Comparison of ENCODE assay signal across 23 mouse cellular contexts in the genomic region with DNA sequence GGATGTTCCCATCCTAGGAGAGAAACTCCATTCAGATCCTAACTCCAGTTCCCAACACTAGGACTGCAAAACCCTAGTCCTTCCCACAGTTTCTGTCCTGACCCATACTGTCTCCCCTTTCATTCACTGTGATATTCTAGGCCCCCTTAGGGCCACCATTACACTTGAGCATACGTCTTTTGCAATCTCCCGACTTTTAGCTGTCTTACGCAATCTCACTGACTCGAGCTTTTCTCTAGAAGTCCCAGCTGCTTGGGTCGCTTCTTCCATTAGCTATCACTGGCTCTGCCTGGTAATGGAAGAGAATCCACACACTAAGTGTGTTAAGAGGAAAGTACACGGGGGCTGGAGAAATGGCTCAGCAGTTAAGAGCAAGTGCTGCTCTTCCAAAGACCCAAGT. TPM values are rescaled to one million over a fixed set of nuclear protein-coding genes. Genes with fewer than 3 reads are reported as not detected.
DNase-seq lines count a peak whose midpoint lies in the region; ATAC-seq and TF ChIP-seq lines count a peak whose summit lies in the region.
"Had no signal": no experiment of that assay in that cellular context is flagged by ENCODE, and none has a peak within 500 bp of the region (broad histone marks: within the 10 kb centered on the region; RNA-seq: fewer than 3 reads in every experiment).

No protein-coding gene starts in this region.

- no peak for ATAC-seq in lung, embryonic 14.5 days (ENCODE audit: insufficient read depth)
- ATAC-seq: CD4-positive, CD25-positive, alpha-beta regulatory T cell, adult 4 months; forebrain, embryonic 15.5 days; intestine, embryonic 16.5 days had no signal

- H3K9me3 ChIP-seq in lung, embryonic 14.5 days (ENCODE audit: low read depth, low read length), result no peaks in the 10 kb centered on the region
- no peaks in the 10 kb centered on the region for H3K9me3 ChIP-seq in heart, embryonic 10.5 days
- H3K9me3 ChIP-seq: embryonic facial prominence, embryonic 12.5 days; forebrain, embryonic 15.5 days; G1E; heart, embryonic 12.5 days; hindbrain, embryonic 10.5 days had no signal

- peak; percentile 46 for DNase-seq in lung, embryonic 14.5 days
- no peak for DNase-seq in lung, postnatal 4 days
- peak; percentile 14 for DNase-seq in 3T3-L1 (ENCODE audit: low read depth, low spot score)
- peak; percentile 60 for DNase-seq in NIH3T3 (ENCODE audit: low read depth)
- no peak for DNase-seq in cerebellum, adult 9-11 months
- no peak for DNase-seq in heart, embryonic 10.5 days (ENCODE audit: low spot score)
- no peak for DNase-seq in layer of hippocampus, adult 11-12 months (ENCODE audit: low spot score)
- DNase-seq: adrenal gland, adult 2 months; adrenal gland, postnatal 25 days; cerebellum, adult 18-20 months; cerebellum, postnatal 10 days; heart, adult 2 months had no signal

- H3K4me1 ChIP-seq in lung, embryonic 14.5 days (ENCODE audit: insufficient read depth), result peaks cover 2% of the 10 kb centered on the region; the same call in 1 of the 2 replicates
- H3K4me1 ChIP-seq in embryonic fibroblast, embryonic 13.5 days (ENCODE audit: control insufficient read depth, insufficient read depth, low read length), result peaks cover 13% of the 10 kb centered on the region
- H3K4me1 ChIP-seq in heart, embryonic 10.5 days, result peaks cover 2% of the 10 kb centered on the region

- no peak for TF ChIP-seq CTCF in lung, embryonic 14.5 days (IDR thresholded peaks at IDR 0.05; ENCODE audit: low read depth)
- TF ChIP-seq CTCF in embryonic fibroblast, embryonic 13.5 days (IDR thresholded peaks at IDR 0.05; ENCODE audit: borderline replicate concordance, insufficient read depth, low read length), result no peak

- no peak overlapping the region for H3K4me3 ChIP-seq in lung, embryonic 14.5 days (ENCODE audit: low read depth, low read length)
- H3K4me3 ChIP-seq in embryonic fibroblast, embryonic 13.5 days (ENCODE audit: insufficient read depth, low read length), result no peak overlapping the region
- H3K4me3 ChIP-seq in heart, embryonic 10.5 days, result no peak overlapping the region
- H3K4me3 ChIP-seq: embryonic facial prominence, embryonic 12.5 days; forebrain, embryonic 15.5 days; heart, adult 2 months; heart, embryonic 12.5 days; hindbrain, embryonic 10.5 days had no signal

- no peaks in the 10 kb centered on the region for H3K27me3 ChIP-seq in lung, embryonic 14.5 days (ENCODE audit: insufficient read depth, low read length)
- no peaks in the 10 kb centered on the region for H3K27me3 ChIP-seq in heart, embryonic 10.5 days (ENCODE audit: insufficient read depth, poor library complexity, severe bottlenecking)
- H3K27me3 ChIP-seq: embryonic facial prominence, embryonic 12.5 days; forebrain, embryonic 15.5 days; heart, embryonic 12.5 days had no signal

- no peak overlapping the region for H3K4me2 ChIP-seq in lung, embryonic 14.5 days
- H3K4me2 ChIP-seq: embryonic facial prominence, embryonic 12.5 days; forebrain, embryonic 15.5 days; heart, embryonic 12.5 days; hindbrain, embryonic 14.5 days had no signal

- peaks cover 28% of the 10 kb centered on the region for H3K36me3 ChIP-seq in lung, embryonic 14.5 days (ENCODE audit: insufficient read depth)
- peaks cover 21% of the 10 kb centered on the region; the same call in 1 of the 2 replicates for H3K36me3 ChIP-seq in heart, embryonic 10.5 days
- H3K36me3 ChIP-seq: forebrain, embryonic 15.5 days; G1E had no signal

- whole genome bisulfite sequencing in lung, embryonic 14.5 days, result 68% methylated on average over 6 of the region's 6 CpGs
- WGBS in heart, embryonic 10.5 days, result 85% methylated on average over 6 of the region's 6 CpGs

- H3K27ac ChIP-seq in lung, embryonic 14.5 days (ENCODE audit: low read depth), result no peak overlapping the region
- H3K27ac ChIP-seq in embryonic fibroblast, embryonic 13.5 days (ENCODE audit: insufficient read depth, low read length), result peak overlapping the region; percentile 19; the same call in 1 of the 2 replicates
- H3K27ac ChIP-seq in heart, embryonic 10.5 days, result no peak overlapping the region
- H3K27ac ChIP-seq: embryonic facial prominence, embryonic 12.5 days; forebrain, embryonic 15.5 days; heart, adult 2 months; hindbrain, embryonic 10.5 days; hindbrain, embryonic 14.5 days had no signal

- no peak overlapping the region for H3K9ac ChIP-seq in lung, embryonic 14.5 days
- H3K9ac ChIP-seq: embryonic facial prominence, embryonic 12.5 days; forebrain, embryonic 15.5 days; heart, embryonic 12.5 days; hindbrain, embryonic 14.5 days had no signal

- TF ChIP-seq POLR2A in embryonic fibroblast, embryonic 13.5 days (IDR thresholded peaks at IDR 0.05; ENCODE audit: low read depth, low read length), result no peak

RNA-seq across cellular contexts. Expression of gene Ttc23l, which starts 34.6 kb away (rescaled TPM):
- not detected in 2 replicates for polyA plus RNA-seq in lung, embryonic 14.5 days (2014; fragmentation: Nextera tagmentation; extraction: Ambion mirVana)
- polyA plus RNA-seq in embryonic fibroblast, embryonic 13.5 days (2011; ENCODE audit: insufficient read length, low read depth, missing spikeins), result not detected in 2 replicates
- polyA plus RNA-seq in heart, embryonic 10.5 days (2016; fragmentation: Nextera tagmentation; extraction: Ambion mirVana), result not detected in 2 replicates
- polyA plus RNA-seq: adrenal gland, adult 2 months; CD4-positive, CD25-positive, alpha-beta regulatory T cell, adult 4 months; embryonic facial prominence, embryonic 12.5 days; forebrain, embryonic 11.5 days; forebrain, embryonic 15.5 days; G1E; heart, embryonic 12.5 days; heart, embryonic 16.5 days; hindbrain, embryonic 10.5 days; hindbrain, embryonic 14.5 days; intestine, embryonic 16.5 days had no signal

Comparison
In these comparisons a context has a peak if more than half of its experiments do, and no peak if none do; other contexts are left out.
1. DNase-seq: peak in lung, embryonic 14.5 days (single experiment), 3T3-L1 (single experiment) and NIH3T3 (single experiment); none in lung, postnatal 4 days (0 of 2), cerebellum, adult 9-11 months (single experiment), heart, embryonic 10.5 days (single experiment) and layer of hippocampus, adult 11-12 months (single experiment).